Mouse (Mus musculus) embryonic facial prominence, embryonic 15.5 days (tissue): ENCODE measurements around the gene Tnip1. TPM values are rescaled to one million over a fixed set of nuclear protein-coding genes. Genes with fewer than 3 reads are reported as not detected.

ENCODE experiments used
- ATAC-seq: fragments of 200-750 bp; cut with Nextera tagmentation; 2 replicates; pipeline ENCODE4 v1.8.0; 2017; ENCODE audit warnings: low read depth, moderate TSS enrichment; ENCODE audit not compliant: insufficient number of reproducible peaks, low FRiP score, low TSS enrichment
- H3K27ac ChIP-seq: fragments of 300-500 bp; sonication (generic); replicated peaks from 2 replicates; pipeline ENCODE4 v1.5.1; 2015; ENCODE audit warnings: mild to moderate bottlenecking, inconsistent platforms
- H3K27me3 ChIP-seq: fragments of 300-500 bp; sonication (generic); 2 replicates; pipeline ENCODE4 v1.6.1; 2015; ENCODE audit warnings: inconsistent platforms
- H3K36me3 ChIP-seq: fragments of 300-500 bp; sonication (generic); 2 replicates; pipeline ENCODE4 v1.6.1; 2015; ENCODE audit warnings: mild to moderate bottlenecking, inconsistent platforms
- H3K4me1 ChIP-seq: fragments of 300-500 bp; sonication (generic); 2 replicates; pipeline ENCODE4 v1.6.1; 2015; ENCODE audit warnings: inconsistent platforms
- H3K4me2 ChIP-seq: fragments of 300-500 bp; sonication (generic); replicated peaks from 2 replicates; pipeline ENCODE4 v1.6.1; 2015; ENCODE audit warnings: mild to moderate bottlenecking, inconsistent platforms
- H3K4me3 ChIP-seq: fragments of 300-500 bp; sonication (generic); replicated peaks from 2 replicates; pipeline ENCODE4 v1.5.1; 2015; ENCODE audit warnings: mild to moderate bottlenecking, inconsistent platforms
- H3K9ac ChIP-seq: fragments of 300-500 bp; sonication (generic); 2 replicates; pipeline ENCODE4 v1.6.1; 2015; ENCODE audit warnings: inconsistent platforms
- H3K9me3 ChIP-seq: fragments of 300-500 bp; sonication (generic); replicated peaks from 2 replicates; pipeline ENCODE4 v1.6.1; 2016; ENCODE audit warnings: inconsistent platforms
- WGBS: fragments of 180-500 bp; shearing (Covaris S2); methylation state at CpG from one replicate; pipeline ENCODE4 v1.1.7; 2015; 5-methylcytosine and 5-hydroxymethylcytosine counted together
- polyA plus RNA-seq: library from polyadenylated mRNA; unstranded; fragments of >200 nt; fragmentation: Nextera tagmentation; extraction: Ambion mirVana; gene quantifications from 2 replicates; pipeline ENCODE4 v1.2.1, GENCODE M21; 2015

Gene Tnip1
- polyA plus RNA-seq, 1 experiment from 2014 or later, result 24.5 TPM

DNA sequence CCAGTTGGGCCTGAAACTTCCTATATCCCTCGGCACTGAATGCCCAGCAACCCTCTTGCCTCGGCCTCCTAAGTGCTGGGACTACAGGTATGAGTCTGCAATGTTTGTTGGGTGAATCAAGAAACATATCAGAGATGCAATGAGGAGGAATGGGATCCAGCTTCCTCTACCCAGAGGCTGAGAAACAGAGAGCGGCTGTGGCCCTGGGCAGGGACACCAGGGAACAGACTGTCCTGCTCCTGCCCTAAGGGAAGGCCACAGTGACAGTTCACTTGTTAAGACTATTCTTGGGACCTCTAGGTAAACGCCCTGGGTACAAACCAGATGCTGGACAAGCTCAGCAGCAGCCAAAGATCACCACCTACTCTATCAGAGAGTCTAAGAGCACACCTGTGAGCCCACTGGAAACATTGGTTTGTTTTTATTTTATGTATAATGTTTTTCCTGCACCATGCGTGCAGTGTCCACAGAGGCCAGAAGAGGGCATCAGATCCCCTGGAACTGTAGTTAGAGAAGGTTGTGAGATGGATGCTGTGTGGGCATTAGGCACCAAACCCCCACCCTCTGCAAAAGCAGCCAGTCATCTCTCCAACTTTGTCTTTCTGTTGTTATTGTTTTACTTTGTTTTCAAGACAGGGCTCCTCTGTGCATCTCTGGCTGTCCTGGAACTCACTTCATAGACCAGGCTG, 31.2 kb downstream of the Tnip1 start:
- no peak overlapping the region for H3K4me2 ChIP-seq
- H3K9me3 ChIP-seq, result no peaks in the 10 kb centered on the region
- 63% methylated on average over 5 of the region's 5 CpGs for WGBS
- H3K4me3 ChIP-seq, result no peak overlapping the region
- peaks cover 7% of the 10 kb centered on the region; the same call in 1 of the 2 replicates for H3K4me1 ChIP-seq
- no peak overlapping the region for H3K9ac ChIP-seq
- ATAC-seq, result no peak
- peaks cover 88% of the 10 kb centered on the region for H3K36me3 ChIP-seq
- H3K27me3 ChIP-seq, result no peaks in the 10 kb centered on the region
- H3K27ac ChIP-seq, result no peak overlapping the region

DNA sequence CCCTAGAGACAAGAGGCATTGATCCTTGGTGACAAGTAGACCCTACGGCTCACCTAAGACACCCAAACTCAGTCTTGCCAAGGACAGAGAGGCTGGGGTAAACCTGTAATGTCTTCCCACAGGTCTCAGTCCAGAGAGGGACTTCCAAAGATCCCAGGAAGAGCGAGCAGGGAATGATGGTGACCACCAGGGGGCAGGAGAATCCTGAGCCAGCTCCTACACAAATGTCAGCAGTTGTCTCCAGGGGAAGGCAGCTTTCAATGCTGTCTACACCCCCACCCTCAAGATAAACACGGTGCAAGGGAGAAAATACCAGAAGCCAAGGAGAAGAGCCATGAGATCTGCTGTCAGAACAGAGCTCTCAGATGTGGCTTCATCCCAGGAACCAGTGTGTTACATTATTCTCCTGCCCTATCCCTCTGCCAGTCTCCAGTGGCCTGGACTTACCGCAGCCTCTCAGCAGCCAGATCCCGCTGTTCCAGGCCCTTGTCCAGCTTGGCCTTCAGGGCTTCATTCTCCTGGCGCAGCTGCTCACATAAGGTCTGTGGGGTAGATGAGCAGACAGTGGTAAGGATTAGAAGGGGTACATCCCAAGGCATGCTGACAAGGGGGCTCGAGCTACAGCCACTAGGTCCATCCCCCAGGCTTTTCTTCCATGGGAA, 32.3 kb downstream of the Tnip1 start:
- Histone ChIP-seq H3K27me3 (no peaks in the 10 kb centered on the region), H3K36me3 (peaks cover 90% of the 10 kb centered on the region), H3K9me3 (no peaks in the 10 kb centered on the region), H3K9ac (no peak overlapping the region), H3K4me2 (no peak overlapping the region), H3K4me3 (no peak overlapping the region), H3K4me1 (no peaks in the 10 kb centered on the region), H3K27ac (no peak overlapping the region)
- WGBS, result 68% methylated on average over 7 of the region's 7 CpGs
- ATAC-seq, result no peak

DNA sequence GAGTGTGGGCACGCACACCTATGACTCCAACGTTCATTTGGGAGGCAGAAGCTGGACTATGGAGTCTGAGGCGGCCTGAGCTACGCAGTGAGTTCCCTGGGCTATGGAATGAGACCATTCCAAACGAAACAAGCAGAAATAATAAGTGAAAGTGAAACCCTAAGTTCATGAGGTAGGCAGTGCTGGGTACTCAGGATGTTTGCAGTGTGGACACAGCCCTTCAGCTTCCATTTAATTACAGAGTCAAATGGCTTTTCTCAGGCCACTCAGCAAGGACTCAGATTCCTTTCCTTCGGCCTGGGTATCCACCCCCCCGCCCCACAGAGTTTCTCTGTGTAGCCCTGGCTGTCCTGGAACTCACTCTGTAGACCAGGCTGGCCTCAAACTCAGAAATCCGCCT, 33.0 kb downstream of the Tnip1 start:
- 88% methylated on average over 8 of the region's 8 CpGs for WGBS
- no peaks in the 10 kb centered on the region for H3K9me3 ChIP-seq
- ATAC-seq, result no peak
- no peak overlapping the region for H3K27ac ChIP-seq
- H3K4me2 ChIP-seq, result no peak overlapping the region
- H3K4me1 ChIP-seq, result no peaks in the 10 kb centered on the region
- H3K9ac ChIP-seq, result no peak overlapping the region
- no peak overlapping the region for H3K4me3 ChIP-seq
- peaks cover 88% of the 10 kb centered on the region for H3K36me3 ChIP-seq
- no peaks in the 10 kb centered on the region for H3K27me3 ChIP-seq

DNA sequence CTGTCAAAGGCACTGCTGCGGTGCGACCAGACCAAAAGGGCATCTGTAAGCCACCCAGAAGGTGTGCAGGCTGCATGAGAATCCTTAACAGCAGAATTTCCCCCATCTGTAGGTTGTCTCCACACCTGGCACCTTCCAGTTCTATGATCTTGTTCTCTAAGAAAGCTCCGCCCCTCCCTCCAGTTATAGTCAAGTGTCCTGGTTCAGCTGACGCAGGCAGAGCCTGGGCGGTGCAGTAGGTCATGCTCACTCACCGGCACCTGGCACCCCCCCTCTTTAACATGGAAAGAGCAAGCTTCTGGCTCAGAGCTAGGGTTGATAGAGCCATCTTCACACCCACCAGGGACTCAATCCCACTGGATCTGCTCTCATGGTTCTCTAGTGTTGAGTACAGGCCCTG, 33.4 kb downstream of the Tnip1 start:
- H3K9ac ChIP-seq, result no peak overlapping the region
- WGBS, result 90% methylated on average over 6 of the region's 6 CpGs
- no peak for ATAC-seq
- H3K4me3 ChIP-seq, result no peak overlapping the region
- no peaks in the 10 kb centered on the region for H3K9me3 ChIP-seq
- H3K36me3 ChIP-seq, result peaks cover 92% of the 10 kb centered on the region
- H3K27me3 ChIP-seq, result no peaks in the 10 kb centered on the region
- no peak overlapping the region for H3K27ac ChIP-seq
- no peaks in the 10 kb centered on the region for H3K4me1 ChIP-seq
- no peak overlapping the region for H3K4me2 ChIP-seq

DNA sequence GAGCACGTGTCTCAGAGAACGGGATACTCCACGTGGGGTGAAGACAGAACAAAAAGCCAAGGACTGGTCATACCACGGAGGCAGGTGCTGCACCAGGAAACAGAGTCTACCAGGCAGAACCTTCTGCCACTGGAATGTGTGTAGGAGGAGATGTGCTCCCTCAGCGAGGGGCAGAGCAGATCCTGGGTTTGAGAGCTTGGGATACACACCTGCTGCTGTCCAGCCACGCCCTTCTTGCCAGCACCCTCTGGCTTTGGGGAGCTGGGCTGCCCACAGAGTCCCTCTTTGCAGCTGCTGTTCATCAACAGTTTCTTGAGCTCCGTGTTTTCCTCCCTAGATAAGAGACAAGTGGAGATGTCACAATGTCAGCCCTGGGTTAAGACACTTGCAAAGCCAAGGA, 33.8 kb downstream of the Tnip1 start:
- H3K4me1 ChIP-seq, result no peaks in the 10 kb centered on the region
- H3K9ac ChIP-seq, result no peak overlapping the region
- no peak for ATAC-seq
- H3K27ac ChIP-seq, result no peak overlapping the region
- H3K27me3 ChIP-seq, result no peaks in the 10 kb centered on the region
- H3K4me3 ChIP-seq, result no peak overlapping the region
- no peaks in the 10 kb centered on the region for H3K9me3 ChIP-seq
- no peak overlapping the region for H3K4me2 ChIP-seq
- 74% methylated on average over 7 of the region's 7 CpGs for WGBS
- H3K36me3 ChIP-seq, result peaks cover 92% of the 10 kb centered on the region

DNA sequence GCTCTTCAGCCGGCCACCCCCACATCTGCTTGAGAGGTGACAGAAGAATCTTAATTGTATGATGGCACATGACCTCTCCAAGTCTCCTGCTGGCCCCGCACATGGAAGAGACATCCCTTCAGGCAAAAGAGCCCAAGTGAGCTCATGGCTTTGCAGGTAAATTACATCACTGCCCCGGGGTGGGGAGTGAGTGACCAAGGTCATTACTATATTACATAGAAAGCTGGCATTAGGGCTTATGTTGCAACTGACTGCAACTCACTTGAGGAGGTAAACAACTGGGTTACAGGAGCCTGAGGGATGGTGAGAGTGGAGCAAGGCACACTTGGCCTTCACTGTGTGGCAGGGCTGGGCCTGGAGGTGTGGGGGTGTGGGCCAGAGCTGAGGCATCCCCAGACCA, 34.5 kb downstream of the Tnip1 start:
- Histone ChIP-seq H3K27me3 (no peaks in the 10 kb centered on the region), H3K4me2 (no peak overlapping the region), H3K9ac (no peak overlapping the region), H3K36me3 (peaks cover 92% of the 10 kb centered on the region), H3K4me3 (no peak overlapping the region), H3K27ac (no peak overlapping the region), H3K9me3 (no peaks in the 10 kb centered on the region), H3K4me1 (no peaks in the 10 kb centered on the region)
- WGBS, result 86% methylated on average over 3 of the region's 3 CpGs
- ATAC-seq, result no peak

DNA sequence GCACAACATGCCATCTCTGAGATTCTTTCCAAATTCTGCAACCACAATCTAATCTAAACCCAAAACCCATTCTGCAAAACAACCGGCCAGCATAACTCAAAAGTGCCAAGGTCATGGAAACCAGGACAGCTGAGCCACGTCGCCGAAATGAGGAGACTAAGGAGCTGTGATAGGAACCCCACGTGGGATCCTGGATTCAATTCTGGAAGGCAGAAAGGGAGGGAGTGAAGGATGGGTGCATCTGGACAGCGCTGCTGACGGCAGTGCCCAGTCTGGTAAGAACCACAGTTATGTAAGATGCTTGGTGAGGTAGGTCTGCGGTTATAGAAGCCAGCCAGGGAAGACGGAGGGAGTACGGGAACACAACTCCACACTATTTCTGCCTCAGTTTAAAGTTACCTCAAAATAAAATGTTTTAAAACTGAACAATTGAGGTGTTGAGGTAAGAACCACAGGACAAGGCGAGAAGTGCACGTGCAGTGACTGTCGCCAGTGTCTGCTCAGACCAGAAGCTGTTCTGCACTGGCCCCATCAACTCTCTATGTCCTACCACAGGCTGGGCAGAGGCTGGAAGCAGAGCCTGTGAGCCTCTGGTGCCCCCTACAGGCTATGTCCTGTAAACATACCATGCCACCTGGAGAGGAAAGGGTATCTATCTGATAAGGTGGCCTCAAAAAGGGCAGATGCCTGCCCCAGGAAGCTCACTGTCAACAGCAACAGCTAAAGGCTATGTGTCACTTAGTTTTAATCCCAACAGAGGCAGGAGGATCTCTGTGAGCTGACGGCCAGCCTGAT, 35.2 kb downstream of the Tnip1 start:
- Histone ChIP-seq H3K27me3 (no peaks in the 10 kb centered on the region), H3K4me3 (no peak overlapping the region), H3K4me1 (no peaks in the 10 kb centered on the region), H3K9ac (no peak overlapping the region), H3K9me3 (no peaks in the 10 kb centered on the region), H3K27ac (no peak overlapping the region), H3K4me2 (no peak overlapping the region), H3K36me3 (peaks cover 93% of the 10 kb centered on the region)
- 76% methylated on average over 14 of the region's 14 CpGs for WGBS
- ATAC-seq, result no peak

DNA sequence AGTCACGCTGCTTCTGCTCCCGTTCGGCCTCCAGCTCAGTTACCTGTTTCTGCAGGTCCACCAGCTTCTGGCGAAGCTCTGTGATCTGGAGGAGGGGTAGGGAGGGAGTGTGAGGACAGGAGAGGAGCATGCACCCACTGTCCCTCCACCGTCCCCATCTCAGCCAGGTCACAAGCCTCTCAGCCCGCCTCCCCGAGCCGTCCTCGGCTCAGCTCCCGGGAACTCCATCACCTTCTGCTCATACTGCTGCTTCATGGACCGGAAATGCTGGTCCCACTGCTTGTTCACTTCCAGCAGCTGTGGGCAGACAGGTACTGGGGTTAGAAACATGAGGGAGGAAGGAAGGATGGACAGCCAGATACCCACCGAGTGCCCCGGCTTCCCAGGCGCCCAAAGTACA, 38.6 kb downstream of the Tnip1 start:
- Histone ChIP-seq H3K27ac (no peak overlapping the region), H3K36me3 (peaks cover 84% of the 10 kb centered on the region), H3K4me2 (no peak overlapping the region), H3K4me3 (no peak overlapping the region), H3K27me3 (no peaks in the 10 kb centered on the region), H3K9ac (no peak overlapping the region), H3K4me1 (peaks cover 4% of the 10 kb centered on the region), H3K9me3 (no peaks in the 10 kb centered on the region)
- WGBS, result 90% methylated on average over 14 of the region's 14 CpGs
- no peak for ATAC-seq

DNA sequence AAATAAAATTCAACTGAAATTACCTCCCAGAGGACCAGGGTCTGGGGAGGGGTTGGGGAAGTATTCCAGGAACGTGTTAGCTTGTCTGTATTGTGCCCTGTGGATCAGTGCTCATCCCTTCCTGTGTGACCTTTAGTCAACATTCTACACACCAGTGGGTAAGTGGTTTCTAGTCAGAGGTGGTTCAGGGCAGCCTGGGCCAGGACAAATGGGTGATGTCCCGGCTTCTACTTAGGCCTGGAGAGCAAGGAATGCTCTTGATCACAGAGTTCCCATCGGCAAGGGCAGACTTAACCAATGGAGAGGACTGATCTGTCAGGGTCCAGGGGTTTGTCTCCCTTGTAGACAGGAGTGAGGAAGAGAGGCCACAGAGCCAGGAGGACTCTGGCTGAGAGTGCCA, 40.2 kb downstream of the Tnip1 start:
- Histone ChIP-seq H3K27me3 (no peaks in the 10 kb centered on the region), H3K9ac (no peak overlapping the region), H3K4me2 (no peak overlapping the region), H3K27ac (no peak overlapping the region), H3K4me1 (peaks cover 4% of the 10 kb centered on the region), H3K4me3 (no peak overlapping the region), H3K36me3 (peaks cover 84% of the 10 kb centered on the region), H3K9me3 (no peaks in the 10 kb centered on the region)
- ATAC-seq, result no peak
- WGBS, result 84% methylated on average over 3 of the region's 3 CpGs

DNA sequence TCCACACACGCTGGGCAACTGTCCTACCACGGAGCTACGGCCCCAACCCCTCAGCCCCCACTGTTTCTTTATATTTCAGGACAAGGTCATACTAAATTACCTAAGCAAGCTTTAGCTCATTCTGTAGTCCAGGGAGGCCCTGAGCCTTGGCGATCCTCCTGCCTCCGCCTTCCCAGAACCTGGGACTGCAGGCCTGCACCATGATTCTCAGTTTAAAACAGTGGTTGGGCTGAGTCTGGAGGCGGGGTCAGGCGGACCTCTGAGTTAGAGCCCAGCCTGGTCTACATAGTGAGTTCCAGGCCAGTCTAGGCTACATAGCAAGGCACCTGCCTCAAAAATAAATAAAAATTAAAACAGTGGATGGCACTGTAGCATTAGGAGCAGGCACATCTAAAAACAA, 40.9 kb downstream of the Tnip1 start:
- Histone ChIP-seq H3K36me3 (peaks cover 84% of the 10 kb centered on the region), H3K9ac (no peak overlapping the region), H3K27me3 (no peaks in the 10 kb centered on the region), H3K4me2 (no peak overlapping the region), H3K9me3 (no peaks in the 10 kb centered on the region), H3K4me3 (no peak overlapping the region), H3K4me1 (peaks cover 4% of the 10 kb centered on the region), H3K27ac (0 out of 2 replicates have a peak overlapping the region, but pooled peaks have one; percentile 44)
- ATAC-seq, result peak; percentile 79
- 45% methylated on average over 7 of the region's 7 CpGs for WGBS

DNA sequence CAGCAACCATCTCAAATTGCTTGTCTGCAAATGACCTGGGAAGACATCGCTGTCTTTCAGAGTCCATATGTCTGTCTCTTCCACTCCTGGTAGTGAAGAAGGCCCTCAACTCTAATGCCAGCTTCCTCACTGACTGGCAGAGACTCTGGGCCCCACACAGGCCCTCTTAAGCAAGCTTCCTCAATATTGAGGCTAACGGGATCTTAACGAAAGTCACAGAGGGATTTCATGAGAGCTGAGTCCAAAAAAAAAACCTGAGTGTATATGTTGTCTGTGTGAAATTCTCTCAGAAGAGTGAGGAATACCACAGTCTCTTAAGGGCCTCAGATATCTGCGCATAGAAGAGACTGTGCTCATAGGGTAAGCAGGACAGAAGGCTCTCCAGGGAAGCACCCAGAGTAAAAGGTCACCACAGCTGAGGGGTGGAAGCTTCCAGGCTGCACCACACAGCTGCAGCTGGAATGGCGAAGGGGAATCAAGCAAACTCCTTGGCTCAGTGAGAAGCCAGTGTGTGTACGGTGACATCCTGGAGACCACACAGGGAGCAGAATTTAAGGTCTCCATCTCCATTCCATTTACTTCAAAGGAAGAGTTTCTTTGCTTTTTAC, 41.6 kb downstream of the Tnip1 start:
- Histone ChIP-seq H3K9me3 (no peaks in the 10 kb centered on the region), H3K27ac (0 out of 2 replicates have a peak overlapping the region, but pooled peaks have one; percentile 44), H3K9ac (no peak overlapping the region), H3K27me3 (no peaks in the 10 kb centered on the region), H3K4me1 (peaks cover 4% of the 10 kb centered on the region), H3K4me2 (no peak overlapping the region), H3K4me3 (no peak overlapping the region), H3K36me3 (peaks cover 83% of the 10 kb centered on the region)
- ATAC-seq, result no peak
- WGBS, result 64% methylated on average over 6 of the region's 6 CpGs
